Mouse (Mus musculus): ENCODE results near the gene Azin2.

Gene Azin2

GRCm38 (mm10) chr4:128935595-128935994, 26.6 kb downstream of the Azin2 start:
- no peak for DNase-seq (ENCODE audit: low spot score)

- no peak for DNase-seq (ENCODE audit: low spot score)
Measured at GRCm38 (mm10) chr4:128932783-128933182, 29.5 kb downstream of the Azin2 start.

GRCm38 (mm10) chr4:128924841-128925606, 37.2 kb downstream of the Azin2 start:
- peak; percentile 86 for DNase-seq (ENCODE audit: low spot score)

- no peak for DNase-seq (ENCODE audit: low spot score)
Measured at GRCm38 (mm10) chr4:128923603-128924002, 38.6 kb downstream of the Azin2 start.

GRCm38 (mm10) chr4:128919106-128919505, 43.1 kb downstream of the Azin2 start:
- DNase-seq (ENCODE audit: low spot score), result no peak

GRCm38 (mm10) chr4:128918187-128918586, 44.1 kb downstream of the Azin2 start:
- DNase-seq (ENCODE audit: low spot score), result no peak

GRCm38 (mm10) chr4:128917756-128918155, 44.5 kb downstream of the Azin2 start:
- no peak for DNase-seq (ENCODE audit: low spot score)

GRCm38 (mm10) chr4:128917119-128917518, 45.1 kb downstream of the Azin2 start:
- no peak for DNase-seq (ENCODE audit: low spot score)

GRCm38 (mm10) chr4:128913794-128914193, 48.4 kb downstream of the Azin2 start:
- peak; percentile 59 for DNase-seq (ENCODE audit: low spot score)

- DNase-seq (ENCODE audit: low spot score), result no peak
Measured at GRCm38 (mm10) chr4:128912085-128912484, 50.2 kb downstream of the Azin2 start.

GRCm38 (mm10) chr4:128910276-128911063, 51.8 kb downstream of the Azin2 start:
- no peak for DNase-seq (ENCODE audit: low spot score)

GRCm38 (mm10) chr4:128909378-128909831, 52.8 kb downstream of the Azin2 start:
- DNase-seq (ENCODE audit: low spot score), result peak; percentile 56

GRCm38 (mm10) chr4:128908586-128909377, 53.5 kb downstream of the Azin2 start:
- DNase-seq (ENCODE audit: low spot score), result peak; percentile 87

GRCm38 (mm10) chr4:128907238-128907968, 54.8 kb downstream of the Azin2 start:
- no peak for DNase-seq (ENCODE audit: low spot score)

GRCm38 (mm10) chr4:128906757-128907156, 55.5 kb downstream of the Azin2 start:
- no peak for DNase-seq (ENCODE audit: low spot score)

- no peak for DNase-seq (ENCODE audit: low spot score)
Measured at GRCm38 (mm10) chr4:128905251-128905650, 57.0 kb downstream of the Azin2 start.

GRCm38 (mm10) chr4:128904035-128904800, 58.0 kb downstream of the Azin2 start:
- DNase-seq (ENCODE audit: low spot score), result no peak

GRCm38 (mm10) chr4:128902390-128902789, 59.9 kb downstream of the Azin2 start:
- no peak for DNase-seq (ENCODE audit: low spot score)

- DNase-seq (ENCODE audit: low spot score), result no peak
Measured at GRCm38 (mm10) chr4:128900484-128900883, 61.8 kb downstream of the Azin2 start.

- DNase-seq (ENCODE audit: low spot score), result peak; percentile 83
Measured at GRCm38 (mm10) chr4:128899332-128899731, 62.9 kb downstream of the Azin2 start.

GRCm38 (mm10) chr4:128897911-128898421, 64.3 kb downstream of the Azin2 start:
- no peak for DNase-seq (ENCODE audit: low spot score)
